Mouse (Mus musculus) right cerebral cortex, postnatal 10 days (tissue): Measurements from ENCODE around the gene Tomm5.
"Not testable (repeated sequence)": the region's sequence is repeated elsewhere in the genome, so short reads cannot be mapped to it uniquely, and the experiment has no call there.

Source experiments
- DNase-seq, 2 experiments: peaks; one replicate each; pipeline ENCODE4 v3.0.0; 2021; ENCODE audit warnings: low spot score in 2 of 2

Tomm5 gene

DNA sequence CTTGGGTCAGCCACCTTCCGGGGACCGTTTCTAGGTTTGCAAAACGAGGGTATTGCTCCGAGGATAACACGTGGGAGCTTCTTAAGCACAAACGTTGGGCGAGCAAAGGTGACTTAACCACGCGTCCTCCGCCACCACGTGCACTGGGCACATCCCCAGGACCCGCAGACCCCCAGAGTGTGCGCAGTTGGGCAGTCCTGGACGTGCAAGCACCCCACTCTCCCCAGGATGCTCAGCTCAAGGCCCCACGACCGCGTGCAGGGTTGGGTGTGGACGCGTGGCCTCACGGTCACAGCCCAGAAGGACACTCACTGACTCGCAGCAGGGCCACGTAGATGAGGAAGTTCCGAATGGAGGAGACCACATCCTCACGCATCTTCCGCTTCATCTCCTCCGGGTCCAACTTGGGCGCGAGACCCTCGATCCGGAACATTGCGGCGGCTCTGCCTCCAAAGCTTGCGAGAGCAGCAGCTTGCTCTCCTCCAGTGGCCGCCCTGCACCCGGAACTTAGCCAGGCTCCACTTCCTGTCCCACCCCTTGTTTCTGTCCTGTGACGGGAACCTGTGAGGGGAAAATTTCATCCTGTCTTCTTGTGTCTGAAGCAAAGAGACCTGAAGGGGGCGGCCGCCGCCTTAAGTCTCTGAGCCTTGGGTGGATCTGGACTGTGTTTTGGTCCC, at the start of gene Tomm5:
TSS of gene Tomm5 (minus strand) at position 514 of the 677 bp plus-strand sequence.
- DNase-seq: peak; percentile 94 to 95

DNA sequence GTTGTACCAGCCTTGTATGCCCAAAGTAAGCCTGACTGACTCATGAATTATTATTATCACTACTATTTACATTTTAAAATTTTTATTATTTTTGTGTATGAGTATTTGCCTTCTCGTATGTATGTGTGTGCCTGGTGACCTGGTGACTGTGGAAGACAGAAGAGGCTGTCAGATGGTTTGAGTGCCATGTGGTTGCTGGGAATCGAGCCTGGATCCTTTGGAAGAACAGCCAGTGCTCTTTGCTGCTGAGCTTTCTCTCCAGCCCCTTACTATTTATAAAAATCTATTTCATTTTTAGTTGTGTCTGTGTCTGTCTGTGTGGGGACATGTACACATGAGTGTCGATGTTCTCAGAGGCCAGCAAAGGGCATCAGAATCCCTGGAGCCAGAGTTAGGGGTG, 48.5 kb upstream of the Tomm5 start:
- DNase-seq: no peak

DNA sequence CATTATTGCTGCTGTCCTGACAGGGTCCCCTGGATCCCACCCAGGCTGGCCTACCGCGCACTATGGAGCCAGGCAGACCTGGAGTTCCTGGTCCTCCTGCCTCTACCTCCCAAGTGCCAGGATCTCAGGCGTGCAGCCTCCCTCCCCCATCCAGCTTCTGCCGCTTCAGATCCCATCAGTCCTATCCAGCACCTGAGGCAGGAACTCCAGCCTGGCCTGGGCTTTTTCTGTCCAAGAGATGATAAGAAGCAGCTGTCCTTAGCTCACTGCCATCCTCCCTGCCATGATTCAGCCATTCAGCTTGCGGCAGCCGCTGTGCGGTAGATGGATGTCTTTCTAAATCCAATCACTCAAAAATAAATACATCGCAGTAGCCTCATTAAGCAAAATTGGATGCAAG, 35.1 kb upstream of the Tomm5 start:
- peak; percentile 27 to 38 for DNase-seq

DNA sequence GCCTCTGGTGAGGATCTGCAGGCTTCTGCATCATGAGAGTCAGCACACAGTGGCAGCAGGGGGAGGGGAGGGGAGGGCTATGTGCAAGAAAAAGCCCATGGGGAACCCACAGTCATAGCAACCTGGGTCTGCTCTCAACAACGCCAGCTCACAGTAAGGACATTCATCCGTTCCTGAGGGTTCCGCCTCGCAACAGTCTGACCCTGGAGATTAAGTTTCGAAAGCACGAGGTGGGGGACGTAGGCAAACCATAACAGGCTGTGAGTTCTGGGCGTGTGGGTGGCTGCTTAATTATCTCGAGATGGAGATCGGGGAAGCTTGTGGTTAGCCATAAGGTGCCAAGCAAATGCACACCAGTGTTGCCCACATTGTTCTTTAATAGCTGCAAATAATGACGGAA, 34.5 kb upstream of the Tomm5 start:
- peak; percentile 35 to 41 for DNase-seq

DNA sequence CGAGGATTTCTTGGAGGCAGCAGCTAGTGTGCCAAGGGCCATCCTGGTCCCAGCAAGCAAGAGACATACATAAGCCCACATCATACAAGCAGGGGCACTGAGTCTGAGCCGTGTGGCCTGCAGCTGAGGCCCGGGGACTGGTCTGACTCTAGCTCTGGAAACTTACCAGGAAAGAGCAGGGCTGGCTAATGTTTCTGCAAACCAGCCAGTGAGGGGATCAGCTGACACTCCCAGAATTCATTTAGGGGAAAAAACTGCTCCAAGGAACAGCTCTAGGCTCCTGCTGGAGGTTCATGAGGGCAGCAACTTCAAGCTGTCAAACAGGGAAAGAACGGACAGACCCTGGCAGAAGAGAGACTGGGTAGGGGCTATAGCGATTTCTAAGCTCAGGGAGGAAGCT, 33.9 kb upstream of the Tomm5 start:
- DNase-seq: no peak

DNA sequence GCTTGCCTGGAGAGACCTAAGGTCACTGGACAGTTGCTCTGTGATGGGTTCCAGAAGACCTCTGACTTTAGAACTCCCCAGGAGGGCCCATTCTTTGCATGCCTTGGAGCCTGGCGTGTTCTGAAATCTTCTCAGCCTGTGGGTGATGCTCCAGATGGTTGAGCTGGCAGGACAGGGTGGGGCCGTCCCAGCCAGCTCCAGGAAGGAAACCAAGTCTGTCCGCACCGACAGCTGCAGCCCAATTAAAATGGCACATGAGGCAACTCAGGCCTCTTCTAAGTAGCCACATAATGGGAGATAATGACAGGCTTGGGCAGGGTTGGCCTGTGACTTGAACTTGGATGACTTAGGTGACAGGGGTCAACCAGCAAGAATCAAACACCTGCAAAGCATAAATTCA, 29.7 kb upstream of the Tomm5 start:
- DNase-seq: no peak

DNA sequence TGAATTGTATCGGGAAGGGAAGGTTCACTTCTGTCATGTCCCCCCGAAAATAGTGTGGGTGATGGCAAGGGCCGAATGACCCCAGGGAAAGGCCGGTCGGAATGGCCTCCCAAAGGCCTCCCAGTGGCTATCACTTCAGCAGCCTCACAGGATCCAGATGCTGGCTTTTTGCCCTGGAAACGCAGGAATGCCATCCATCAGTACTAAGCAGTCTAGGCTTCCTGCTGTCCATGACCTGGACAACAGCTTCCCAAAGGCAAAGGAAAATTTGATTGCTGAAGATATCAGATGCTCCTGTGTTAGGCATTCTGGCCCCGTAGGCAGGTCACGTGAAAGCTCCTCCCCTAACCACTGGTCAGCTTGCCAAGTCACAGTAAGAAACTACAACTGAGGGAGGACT, 26.6 kb upstream of the Tomm5 start:
- DNase-seq: no peak

DNA sequence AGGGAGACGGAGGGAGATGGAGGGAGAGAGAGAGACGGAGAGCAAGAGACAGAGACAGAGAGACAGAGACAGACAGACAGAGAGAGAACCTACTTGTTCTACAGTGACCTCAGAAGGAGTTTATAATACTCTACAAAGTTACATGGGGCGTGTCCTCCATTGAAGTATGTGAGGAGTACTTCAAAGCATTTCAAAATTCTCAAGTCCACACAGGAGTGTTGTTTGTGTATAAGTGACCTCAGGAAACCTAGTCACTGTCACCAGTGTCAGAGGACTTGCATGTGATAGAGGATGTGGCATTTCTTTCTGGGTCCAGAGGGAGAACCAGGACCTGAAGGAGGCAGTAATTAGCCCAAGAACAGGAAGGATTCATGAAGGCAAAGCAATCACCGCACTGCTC, 23.1 kb upstream of the Tomm5 start:
- no peak for DNase-seq

DNA sequence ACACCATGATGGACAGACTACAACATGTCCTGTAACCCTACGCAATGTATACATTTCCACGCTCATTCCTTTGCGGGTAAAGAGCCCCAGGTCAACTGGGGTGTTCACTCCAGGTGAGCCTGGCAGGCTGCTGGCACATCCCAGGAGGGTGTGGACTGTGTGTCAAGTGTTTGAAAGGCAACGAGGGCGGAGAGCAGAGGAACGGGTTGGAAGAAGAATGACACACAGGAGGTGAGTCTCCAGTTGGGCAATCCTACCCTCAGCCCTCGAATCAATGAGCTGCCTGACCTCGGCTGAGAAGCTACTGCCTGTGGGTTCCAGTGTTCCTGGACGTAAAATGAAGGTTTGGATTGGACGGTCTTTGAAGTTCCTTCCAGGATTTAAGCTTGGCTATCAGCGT, 13.4 kb upstream of the Tomm5 start:
- no peak for DNase-seq

DNA sequence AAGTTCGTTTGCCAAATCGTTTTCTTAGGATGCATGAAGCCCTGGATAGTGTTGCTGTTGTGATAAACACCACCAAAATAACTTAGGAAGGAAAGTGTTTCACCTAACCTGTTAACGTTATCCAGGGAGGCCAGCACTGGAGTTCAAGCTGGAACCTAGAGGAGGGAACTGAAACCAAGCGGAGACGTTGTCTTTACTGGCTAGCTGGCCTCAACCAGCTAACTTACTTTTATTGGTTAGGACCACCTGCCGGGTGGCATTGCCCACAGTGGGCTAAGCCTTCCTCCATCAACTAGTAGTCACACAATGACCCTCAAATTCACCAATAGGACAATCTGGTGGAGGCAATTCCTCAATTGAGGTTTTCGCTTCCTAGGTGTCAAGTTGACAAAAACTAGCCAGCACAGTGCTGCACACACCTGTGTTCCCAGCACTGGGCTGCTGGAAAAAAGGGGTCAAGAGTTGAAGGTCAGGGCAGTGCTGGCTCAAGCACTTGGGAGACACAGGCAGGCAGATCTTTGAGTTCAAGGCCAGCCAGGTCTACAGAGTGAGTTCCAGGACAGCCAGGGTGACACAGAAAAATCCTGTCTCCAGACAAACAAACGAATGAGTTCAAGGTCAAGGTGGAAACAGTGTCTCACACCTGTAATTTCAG, 669 bp upstream of the Tomm5 start:
- DNase-seq: no peak

DNA sequence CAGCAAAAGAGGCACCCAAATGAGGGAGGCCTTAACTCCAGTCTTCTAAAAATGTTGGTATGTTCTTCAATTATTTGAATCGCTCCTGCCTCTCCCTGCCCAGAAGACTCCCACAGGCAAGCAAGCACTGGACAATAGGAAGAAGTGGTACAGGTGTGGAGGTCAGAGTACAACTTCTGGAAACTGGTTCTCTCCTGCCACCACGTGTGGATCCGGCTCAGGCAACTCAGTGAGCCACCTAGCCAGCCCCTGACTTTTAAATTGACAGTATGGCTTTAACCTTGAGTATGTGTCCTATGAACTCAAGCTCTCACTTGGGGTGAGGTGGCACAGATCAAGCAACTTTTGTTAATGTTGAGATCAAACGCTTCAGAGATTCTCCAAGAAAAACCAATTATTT, 848 bp downstream of the Tomm5 start:
- DNase-seq: no peak

DNA sequence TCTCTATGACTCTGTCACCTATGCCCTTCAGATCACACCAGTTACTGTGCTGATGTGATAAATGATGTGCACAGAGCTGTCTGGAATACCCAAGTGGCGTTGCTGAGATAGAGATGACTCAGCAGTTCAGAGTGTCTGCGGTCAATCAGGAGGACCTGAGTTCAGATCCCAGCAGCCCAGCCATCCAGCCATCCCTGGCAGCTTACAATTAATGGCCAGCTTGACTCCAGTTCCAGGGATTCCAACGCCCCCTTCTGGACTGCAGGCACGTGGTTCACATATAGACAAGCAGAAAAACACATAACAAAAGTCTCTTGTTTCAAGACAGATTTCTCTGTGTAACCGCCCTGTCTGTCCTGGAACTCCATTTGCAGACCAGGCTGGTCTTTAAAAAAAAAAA, 1.5 kb downstream of the Tomm5 start:
- DNase-seq: no peak

DNA sequence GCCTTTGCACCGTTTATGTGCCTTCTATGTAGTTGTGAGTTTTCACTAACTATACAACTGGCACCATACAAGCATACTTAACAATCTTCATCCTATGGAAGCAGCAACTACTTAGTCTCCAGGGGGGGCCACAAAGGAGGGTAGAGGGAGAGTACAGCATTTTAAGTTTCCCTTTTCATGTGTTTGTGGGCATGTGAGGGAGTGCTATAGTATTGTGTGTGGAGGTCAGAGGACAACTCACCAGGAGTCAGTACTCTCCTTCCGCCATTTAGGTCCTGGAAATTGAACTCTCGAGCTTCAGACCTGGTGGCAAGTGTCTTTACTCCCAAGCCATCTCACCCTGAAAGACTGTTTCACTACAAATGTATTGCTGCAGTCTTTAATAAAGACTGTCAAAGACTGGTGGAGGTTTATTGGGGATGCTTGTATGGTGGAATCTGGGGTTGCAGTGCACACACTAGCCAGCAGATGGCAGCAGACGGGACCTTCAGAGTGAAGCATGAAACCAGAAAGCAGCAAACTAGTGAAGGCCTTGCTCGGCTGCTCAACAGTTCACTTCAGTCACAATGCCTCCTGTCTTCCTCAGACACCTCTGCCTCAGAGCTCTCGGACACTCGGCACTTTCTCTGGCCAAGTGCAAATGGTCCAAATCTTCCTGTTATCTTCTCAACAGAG, 10.6 kb downstream of the Tomm5 start:
- DNase-seq: peak; percentile 64 to 82

DNA sequence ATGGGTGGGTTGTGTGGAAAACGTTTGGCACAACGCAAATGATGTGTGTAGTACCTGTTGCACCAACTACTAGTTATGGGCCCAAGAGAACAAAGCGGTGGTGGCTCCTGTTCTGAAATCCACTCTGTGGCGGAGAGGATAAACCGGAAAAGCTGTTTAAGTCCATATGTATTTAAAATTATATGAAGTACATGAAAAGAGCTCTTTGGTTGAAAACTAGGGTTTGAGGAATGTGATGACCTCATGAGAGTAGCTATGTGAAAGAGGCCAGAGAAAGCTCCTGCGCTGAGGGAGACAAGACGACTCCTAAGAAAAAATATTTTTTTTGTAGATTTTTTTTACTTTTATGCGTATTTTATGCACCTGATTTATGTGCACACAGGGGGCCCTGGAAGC, 23.0 kb downstream of the Tomm5 start:
- DNase-seq: no peak

DNA sequence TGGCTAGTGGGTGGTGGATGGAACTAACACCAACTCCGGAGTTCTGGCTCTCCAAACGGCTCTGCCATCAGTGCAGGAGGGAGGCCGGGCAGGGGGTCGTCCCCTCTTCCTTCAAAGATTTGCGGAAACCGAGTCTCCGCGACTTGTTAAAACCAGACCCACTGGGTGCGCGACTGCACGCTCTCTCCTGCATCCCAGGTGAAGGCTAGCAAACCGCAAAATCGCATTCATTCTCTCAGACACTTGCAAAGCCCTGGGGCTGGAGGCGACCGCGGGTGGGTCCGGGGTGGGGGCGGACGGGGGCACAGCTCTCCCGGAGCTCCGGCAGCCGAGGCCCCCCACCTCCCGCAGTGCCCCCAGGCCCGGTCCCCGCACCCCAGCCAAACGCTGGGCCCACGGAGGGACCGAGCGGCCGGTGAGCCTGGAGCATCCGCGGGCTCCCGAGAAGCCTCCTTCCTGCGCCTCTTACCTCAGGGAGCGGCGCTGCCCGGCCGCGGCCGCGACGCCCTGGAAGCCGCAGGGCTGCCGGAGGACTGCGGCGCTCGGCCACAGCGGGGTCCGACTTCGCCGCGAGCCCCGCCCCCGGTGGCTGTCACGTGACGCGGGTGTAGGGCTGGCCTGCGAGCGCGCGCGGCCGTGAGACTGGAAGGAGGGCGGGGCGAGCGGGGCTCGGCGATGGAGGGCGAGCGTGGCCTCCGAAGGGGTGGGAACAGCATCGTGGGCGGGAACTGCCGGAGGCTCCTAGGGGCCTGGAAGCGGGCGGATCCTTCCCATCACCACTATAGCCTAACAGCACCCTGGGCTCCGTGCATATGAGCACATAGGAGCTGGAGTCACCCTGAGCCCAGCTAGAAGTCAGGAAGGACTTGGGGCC, 23.7 kb downstream of the Tomm5 start, which contains the start of gene Fbxo10:
TSS of gene Fbxo10 (minus strand) at position 584 of the 874 bp plus-strand sequence.
- DNase-seq: peak; percentile 95 to 96

DNA sequence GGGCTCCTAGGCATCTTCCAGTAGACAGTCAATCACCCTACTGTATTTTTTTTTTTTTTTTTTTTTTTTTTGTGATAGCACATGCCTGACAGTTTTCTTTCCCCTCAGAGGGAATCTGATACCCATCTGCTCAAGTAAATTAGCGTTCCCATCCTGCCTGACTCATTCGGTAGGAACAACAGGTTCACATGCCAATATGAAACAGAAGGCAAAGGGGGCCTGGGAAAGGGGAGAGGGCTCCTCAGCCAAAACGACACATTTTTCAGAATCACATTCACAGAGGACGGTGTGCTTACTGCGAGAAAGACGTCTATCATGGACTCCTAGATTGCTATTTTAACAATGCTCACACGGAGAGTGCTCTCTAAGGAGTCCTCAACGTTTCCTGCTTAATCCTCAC, 24.4 kb downstream of the Tomm5 start:
- DNase-seq: no peak

DNA sequence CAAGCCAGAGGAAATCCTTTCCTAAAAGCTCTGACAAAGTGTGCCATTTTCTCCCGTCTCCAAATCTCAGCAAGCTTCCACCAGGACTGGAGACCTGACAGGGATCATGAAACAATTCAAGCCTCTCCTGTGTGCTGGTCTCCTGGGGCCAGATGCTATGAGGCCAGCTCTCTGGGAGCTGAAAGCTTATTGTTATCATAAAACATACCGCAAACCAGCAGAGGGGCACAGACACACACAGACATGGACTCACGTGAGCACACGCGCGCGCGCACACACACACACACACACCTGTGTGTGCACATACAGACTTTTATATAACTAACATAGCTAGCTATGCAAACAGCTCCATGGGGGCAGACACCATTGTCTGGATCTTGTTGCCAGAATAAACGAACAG, 25.0 kb downstream of the Tomm5 start:
- no peak for DNase-seq

DNA sequence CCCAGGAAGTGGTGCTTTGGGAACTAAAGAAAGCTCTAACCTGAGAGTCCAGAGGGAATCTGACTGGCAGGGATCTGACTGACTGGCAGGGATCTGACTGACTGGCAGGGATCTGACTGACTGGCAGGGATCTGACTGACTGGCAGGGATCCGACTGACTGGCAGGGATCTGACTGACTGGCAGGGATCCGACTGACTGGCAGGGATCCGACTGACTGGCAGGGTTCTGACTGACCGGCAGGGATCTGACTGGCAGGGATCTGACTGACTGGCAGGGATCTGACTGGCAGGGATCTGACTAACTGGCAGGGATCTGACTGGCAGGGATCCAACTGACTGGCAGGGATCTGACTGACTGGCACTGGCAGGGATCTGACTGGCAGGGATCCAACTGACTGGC, 26.9 kb downstream of the Tomm5 start:
- DNase-seq: not testable (repeated sequence)

DNA sequence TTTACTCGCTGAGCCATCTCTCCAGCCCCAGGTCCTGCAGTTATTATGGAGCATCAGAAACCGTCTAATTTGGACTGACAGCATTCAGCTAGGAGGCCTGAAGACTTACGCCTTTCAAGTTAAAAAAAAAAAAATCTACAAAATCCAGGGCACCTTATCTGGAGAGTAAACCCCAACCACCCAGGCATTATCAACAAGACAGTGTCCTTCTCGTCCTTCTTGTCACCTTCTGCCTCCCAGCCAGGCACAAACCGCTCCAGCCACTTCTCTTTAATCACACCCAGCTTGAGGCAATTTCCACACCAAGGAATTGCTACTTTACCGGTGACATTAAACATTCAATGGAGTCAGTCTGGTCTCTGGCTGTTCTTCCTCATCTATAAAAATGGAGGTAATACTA, 34.4 kb downstream of the Tomm5 start:
- no peak for DNase-seq

DNA sequence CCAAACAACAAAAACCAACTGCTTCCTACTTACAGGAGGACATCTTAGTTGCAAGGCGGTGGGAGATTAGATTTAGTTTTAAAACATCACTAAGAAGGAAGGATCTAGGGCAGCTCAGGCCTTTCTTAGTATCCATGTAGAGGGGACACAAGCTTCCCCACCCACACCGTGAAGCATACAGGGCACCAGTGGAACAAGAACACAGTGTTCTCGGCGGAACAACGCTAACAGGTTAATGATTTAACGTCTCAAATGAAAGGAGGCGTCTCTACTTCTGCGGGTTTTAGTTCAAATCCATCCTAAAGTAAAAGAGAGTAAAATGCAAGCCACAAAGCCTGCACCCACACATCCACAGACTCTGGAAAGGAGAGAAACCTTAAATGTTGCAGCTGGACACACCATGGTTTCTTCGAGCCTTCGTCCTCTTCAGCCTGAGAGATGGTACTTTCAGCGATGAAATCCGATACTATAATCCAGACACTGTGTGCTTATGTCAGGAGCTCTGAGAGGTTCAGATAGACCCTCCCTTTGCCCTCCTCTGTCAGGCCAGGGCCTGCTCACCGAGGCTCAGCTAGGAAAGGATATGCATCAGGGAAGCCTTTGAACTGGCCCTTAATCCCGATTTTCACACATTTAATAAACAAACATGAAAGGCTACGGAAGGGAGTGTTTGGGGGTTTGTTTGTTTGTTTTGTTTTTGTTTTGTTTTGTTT, 35.5 kb downstream of the Tomm5 start:
- no peak for DNase-seq

DNA sequence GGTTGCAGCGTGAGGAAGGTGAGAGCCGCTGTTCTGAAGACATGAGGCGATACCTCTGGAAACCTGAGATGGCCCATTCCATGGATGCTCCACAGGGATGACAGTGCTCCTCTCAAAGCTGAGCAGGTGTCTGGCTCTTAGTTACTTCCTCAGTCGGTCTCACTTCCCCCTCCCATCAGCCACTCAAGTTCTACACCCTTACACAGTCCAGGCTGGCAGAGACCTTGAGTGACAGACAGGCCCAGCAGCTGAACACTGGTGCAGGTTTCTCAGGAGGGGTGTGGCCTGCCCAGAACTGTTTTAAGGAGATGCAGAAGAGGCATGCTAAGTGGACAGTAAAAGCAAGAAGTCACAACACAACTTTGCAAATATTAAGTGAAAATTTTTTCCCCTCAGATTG, 40.2 kb downstream of the Tomm5 start:
- no peak for DNase-seq
